Mouse (Mus musculus): ENCODE results near the gene Rab26.

Gene Rab26

DNA sequence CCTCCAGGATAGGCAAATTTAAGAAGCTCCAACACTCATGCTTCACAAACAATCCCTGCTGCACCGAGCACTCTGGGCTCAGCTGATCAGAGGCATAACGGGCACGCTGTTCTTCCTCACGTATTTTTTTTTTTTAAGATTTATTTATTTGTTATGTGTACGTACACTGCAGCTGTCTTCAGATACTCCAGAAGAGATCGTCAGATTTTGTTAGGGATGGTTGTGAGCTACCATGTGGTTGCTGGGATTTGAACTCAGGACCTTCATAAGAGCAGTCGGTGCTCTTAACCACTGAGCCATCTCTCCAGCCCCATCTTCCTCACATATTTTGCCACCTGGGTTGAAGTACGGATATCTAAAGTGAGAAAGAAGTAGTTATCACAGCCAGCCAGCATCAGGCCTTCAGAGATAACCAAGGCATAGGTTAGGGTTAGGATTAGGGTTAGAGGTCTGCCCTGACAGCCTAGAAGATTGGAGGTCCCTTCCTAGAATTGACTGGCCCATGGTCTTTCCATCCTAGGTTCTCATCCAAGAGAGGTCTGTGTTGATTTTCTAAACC, at the start of gene Rab26:
Gene Rab26, minus strand, starts transcription at position 51 of the 559 bp plus-strand sequence.
- DNase-seq: no peak

DNA sequence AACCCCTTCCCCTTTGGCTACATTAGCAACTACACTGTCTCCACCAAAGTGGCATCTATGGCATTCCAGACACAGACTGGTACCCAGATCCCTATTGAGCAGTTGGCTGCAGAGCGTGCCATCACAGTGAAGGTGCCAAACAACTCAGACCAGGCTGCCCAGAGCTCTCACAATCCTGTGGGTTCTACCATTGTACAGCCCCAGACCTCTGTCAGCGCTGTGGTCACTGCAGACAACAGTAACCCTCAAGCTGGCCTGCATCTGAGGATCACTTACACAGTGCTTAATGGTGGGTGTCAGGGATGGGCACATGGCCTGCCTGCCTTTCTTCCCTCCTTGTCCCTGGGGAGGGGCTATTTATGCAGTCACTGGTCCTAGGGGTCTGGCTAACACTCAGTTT, 46.3 kb upstream of the Rab26 start:
- no peak for DNase-seq

DNA sequence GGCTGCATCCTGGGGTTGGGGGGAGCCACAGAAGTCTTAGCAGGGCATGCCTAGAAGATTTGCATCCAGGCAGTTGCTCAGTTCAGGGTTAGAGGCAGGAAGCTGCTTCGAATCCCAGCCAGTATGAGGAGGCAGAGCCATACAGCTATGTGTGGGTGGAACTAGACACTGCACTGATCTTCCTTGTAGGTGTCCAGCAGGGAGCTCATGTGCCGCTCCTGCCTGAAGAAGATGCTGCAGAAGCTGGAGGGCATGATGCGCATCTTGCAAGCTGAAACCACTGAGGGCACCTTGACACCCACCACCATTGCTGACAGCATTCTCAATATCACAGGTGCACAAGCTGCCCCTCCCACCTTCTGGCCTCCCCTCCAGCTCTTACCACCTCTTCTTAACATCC, 45.5 kb upstream of the Rab26 start:
- no peak for DNase-seq

DNA sequence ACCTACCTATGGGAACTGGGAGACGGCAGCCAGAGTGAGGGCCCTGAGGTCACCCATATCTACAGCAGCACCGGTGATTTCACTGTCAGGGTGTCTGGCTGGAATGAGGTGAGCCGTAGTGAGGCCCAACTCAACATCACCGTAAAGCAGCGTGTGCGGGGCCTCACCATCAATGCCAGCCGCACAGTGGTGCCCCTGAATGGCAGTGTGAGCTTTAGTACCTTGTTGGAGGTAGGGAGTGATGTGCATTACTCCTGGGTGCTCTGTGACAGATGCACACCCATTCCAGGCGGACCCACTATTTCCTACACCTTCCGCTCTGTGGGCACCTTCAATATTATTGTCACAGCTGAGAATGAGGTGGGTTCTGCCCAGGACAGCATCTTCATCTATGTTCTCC, 39.8 kb upstream of the Rab26 start:
- DNase-seq: no peak

DNA sequence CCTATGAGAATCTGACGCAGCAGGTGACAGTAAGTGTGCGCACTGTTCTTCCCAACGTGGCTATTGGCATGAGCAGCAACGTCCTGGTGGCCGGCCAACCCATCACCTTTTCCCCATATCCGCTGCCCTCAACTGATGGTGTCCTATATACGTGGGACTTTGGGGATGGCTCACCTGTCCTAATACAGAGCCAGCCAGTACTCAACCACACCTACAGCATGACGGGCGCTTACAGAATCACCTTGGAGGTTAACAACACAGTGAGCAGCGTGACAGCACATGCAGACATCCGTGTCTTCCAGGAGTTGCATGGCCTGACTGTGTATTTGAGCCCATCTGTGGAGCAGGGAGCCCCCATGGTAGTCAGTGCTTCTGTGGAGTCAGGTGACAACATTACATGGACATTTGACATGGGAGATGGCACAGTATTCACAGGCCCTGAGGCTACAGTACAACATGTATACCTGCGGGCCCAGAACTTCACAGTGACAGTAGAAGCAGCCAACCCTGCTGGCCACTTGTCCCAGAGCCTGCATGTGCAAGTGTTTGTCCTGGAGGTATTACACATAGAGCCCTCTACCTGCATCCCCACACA, 38.7 kb upstream of the Rab26 start:
- no peak for DNase-seq

DNA sequence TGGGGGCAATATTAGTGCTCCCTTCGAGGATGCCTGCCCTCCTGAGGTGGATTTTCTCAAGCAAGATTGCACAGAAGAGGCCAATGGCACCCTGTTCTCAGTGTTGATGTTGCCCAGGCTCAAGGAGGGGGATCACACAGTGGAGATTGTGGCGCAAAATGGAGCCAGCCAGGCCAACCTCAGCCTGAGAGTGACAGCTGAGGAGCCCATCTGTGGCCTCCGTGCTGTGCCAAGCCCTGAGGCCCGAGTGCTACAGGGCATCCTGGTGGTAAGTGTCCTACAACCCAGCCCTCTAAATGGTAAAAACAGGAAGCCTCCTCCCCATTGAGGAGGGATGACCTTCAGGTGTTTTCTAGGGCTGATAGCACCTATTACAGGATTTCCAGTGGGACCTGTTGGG, 35.8 kb upstream of the Rab26 start:
- no peak for DNase-seq

DNA sequence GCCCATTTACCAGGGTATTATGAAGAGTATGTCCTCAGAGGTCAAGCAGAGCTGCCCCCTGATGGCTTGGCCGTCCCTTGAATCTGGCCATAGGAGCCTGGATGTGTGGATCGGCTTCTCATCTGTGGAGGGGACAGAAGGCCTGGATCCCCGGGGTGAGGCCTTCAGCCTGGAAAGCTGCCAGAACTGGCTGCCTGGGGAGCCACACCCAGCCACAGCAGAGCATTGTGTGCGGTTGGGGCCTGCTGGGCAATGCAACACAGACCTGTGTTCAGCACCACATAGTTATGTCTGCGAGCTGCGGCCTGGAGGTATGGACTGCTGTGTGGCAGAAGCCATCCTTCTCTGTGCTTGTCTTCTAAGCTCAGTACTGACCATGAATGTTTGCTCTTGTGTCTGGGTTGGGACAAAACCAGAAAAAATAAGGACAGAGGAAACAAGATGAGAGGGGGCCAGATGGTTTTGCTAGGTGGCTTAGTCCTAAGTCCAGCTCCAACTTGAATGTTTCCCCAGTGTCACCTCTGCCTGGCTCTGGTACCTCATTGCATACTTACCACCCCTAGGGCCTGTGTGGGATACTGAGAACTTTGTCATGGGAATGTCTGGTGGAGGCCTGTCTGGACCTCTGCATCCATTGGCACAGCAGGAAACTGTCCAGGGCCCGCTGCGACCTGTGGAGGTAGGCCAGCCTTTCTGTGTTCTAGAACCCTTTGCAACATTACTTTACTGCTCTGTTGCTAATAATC, 33.2 kb upstream of the Rab26 start:
- DNase-seq: no peak

DNA sequence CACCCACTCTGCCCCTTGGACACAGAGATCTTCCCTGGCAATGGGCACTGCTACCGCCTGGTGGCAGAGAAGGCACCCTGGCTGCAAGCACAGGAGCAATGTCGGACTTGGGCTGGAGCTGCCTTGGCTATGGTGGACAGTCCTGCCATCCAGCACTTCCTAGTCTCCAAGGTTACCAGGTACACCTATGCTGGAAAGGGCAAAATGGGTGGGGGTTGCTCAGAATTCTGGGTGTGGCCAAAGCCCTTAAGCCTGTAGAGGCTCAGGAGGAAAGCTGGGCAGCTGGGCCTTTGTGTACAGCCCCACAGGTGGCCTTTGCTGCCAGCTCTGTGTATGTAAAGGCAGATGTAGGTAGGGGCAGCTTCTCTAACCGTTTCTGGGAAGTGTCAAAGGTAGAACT, 31.8 kb upstream of the Rab26 start:
- DNase-seq: no peak

DNA sequence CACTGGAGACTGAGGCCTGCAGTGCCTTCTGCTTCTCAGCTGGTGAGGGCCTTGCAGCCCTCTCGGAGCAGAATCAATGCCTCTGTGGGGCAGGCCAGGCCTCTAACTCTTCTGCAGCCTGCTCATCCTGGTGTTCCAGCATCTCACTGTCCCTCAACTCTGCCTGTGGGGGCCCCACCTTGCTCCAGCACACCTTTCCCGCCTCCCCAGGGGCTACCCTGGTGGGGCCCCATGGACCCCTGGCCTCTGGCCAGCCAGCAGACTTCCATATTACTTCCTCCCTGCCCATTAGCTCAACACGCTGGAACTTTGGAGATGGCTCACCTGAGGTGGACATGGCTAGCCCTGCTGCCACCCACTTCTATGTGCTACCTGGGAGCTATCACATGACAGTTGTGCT, 31.1 kb upstream of the Rab26 start:
- DNase-seq: no peak

DNA sequence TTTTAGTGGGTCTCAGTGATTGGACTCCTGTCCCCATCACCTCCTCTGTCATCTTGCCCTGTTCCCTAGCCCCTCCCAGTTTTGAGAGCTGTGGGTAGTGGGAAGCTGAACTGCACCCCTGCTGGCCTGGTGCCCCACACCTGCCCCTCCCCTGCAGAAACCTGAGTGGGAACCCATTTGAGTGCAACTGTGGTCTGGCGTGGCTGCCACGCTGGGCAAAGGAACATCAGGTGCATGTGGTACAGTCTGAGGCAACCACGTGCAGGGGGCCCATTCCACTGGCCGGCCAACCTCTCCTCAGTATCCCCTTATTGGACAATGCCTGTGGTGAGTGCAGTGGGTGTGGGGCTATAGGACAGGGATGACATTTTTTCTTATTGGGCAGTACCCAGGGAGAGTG, 30.4 kb upstream of the Rab26 start:
- DNase-seq: no peak

DNA sequence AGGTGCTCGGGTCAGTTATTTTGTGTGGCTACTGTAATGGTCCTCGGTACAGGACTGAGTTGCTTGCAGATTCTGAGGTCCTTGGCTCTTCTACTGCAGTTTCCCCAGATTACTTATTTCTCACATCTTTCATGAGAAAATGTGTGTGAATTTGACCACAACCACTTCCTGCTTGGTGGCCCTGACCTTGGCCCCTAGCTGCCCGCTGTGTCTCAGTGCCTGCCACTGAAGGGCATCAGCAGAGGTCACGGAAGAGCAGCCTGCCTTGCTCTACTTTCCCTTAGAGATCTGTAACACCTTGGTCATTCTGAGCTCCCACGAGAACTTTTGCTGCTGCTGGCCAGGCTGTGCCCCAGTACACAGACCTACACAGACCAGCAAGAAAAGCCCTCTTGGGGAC, 29.6 kb upstream of the Rab26 start:
- no peak for DNase-seq

DNA sequence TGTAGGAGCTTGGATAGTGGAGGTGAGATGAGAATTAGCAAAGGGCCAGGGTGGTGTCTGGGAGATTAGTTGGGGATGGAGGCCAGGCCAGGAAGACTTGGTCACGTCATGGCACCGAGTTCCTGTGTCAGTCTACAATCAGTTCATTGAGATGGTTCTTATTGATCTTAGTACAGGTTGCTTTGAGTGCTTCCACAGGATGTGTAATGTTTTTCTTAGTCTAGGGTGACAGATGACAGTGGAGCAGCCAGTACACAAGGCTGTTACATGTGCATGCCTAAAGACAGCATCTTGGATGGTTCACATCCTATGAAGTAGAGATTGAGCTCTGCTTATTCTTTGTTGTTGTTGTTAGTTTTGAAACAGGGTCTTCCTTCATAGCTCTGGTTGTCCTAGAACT, 27.6 kb upstream of the Rab26 start:
- no peak for DNase-seq

DNA sequence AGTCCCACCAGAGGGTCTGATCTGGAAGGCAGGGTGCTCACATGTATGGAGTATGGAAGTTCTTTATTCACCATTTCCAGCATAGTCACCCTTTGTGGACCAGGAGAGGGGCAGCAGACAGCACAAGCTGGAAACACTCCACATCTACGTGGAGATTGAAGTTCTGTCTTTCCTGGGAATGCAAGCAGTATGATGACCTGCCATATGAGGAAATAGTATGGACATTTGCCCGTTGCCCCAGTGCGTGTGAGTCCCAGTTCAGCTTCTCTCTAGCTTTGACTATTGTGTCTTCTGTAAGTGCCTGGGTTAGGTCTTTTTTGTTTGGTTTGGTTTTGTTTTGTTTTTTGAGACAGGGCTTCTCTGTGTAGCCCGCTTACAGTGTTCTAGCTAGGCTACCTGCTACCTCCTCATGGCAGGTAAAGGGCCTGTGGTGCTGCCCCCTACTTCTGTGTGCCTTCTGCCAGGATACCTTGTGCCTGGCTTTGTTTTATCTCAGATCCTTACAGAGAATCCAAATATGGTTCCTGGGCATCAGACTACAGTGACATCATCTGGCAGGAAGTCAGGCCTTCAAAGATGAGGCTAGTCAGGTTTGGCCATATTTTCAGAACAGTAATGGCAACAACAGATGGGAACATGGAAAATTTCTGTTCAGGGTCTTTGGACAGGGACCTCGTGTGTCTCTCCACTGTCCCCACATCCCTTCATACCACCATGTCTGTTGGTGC, 26.5 kb upstream of the Rab26 start:
- no peak for DNase-seq

DNA sequence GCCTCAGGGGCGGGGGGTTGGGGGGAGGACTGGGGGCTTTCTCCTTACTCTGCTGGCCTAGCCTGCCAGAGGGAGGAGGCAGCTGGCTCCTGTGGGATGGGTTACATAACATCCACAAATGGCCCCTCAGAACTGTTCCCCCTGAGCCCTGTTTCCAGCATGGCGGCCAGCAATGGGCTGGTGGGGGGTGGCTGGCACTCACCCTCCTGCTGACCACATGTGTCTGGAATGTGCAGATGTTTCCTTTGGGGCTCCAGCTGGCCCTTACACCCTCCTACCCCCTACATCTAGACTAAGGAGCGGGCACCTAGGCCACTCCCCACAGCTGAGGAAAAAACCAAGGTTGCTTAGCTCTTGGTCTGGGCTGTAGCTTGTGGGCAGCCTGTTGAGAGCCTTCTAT, 25.1 kb upstream of the Rab26 start:
- DNase-seq: no peak

DNA sequence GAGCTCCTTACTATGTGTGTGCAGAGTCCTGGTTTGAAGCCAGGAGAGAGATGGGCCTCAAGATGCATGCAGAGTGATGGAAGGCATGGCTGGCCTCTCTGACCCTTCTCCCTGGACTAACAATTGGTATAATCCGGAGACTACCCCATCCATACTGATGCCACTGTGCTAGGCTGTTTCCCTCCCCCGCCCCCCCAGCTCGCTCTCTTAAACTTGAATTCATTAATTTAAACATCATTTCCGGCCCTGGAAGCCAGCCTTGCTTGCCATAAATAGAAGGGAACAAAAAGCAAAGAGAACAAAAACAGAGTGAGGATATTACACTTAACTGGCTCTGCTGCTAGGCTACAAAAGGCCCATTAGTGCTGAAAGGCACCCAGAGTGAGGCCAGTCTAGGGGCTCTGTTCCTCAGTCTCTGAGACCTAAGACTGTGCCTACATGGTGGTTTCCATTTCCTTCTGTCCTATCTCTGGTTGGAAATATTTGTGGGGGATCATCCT, 24.6 kb upstream of the Rab26 start:
- no peak for DNase-seq

DNA sequence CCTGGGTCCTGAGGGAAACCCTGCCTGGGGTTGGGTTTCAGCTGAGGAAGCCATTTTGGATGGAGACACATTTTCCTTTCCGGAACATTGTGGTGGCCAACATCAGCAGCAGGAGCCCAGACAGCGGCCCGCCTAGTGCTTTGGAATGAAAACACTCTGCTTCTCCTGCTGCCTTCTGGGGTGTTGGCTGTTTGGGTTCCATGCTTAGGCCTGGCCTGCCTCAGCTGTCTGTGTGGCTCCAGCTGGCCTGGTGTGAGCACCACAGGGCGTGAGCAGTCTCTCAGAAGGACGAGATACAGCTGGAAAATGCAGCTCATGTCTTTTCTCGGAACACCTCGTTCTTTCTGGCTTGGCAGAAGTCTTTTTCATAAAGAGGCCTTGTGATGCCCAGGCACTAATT, 23.1 kb upstream of the Rab26 start:
- no peak for DNase-seq

DNA sequence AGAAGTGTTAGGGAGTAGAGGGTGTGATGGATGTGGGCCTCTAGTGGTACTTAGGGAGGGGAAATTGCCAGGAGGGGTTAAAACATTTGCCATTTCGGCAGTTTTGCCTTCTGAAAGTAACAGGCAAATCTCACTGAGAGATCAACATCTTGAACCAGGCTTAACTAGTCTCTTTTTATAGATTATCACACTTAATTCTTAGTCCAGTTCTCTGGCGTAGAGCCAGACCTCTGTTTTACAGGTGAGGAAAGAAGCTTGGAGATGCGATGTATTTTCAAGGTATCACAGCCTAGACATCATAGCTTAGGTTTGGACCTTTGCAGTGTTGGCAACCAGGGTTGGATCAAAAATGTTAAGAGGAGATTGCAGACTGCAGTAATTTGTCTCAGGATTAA, 17.0 kb upstream of the Rab26 start:
- DNase-seq: no peak

DNA sequence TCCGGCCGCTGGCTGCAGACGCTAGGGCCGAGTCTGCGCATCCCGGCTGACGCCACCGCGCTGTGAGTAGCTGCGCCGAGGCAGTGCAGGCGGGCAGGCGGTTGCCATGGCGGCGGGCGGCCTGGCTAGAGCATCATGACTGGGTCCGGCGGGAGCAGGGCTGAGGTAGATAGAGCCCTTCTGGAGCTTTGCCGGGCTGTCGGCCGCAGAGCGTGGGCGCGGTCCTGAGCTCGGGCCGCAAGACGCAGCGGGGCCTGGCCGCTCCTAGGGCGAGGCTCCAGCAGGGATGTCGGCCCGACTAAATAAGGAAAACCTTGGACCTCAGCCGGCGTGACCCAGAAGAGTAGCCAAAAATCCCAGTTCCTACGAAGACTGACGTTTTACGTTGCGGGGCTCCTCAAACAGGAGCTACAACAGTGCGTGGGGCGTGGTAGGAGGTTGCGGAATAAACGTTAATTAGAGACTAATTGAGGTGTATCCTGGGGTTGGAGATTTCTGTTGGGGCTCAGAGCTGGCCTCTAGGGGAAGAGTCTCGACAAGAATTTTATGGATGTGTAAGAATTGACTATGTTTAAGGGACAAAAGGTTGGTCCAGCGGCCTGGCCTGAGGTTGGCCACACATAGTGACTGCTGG, 16.5 kb upstream of the Rab26 start:
- DNase-seq: peak; percentile 54 to 76

DNA sequence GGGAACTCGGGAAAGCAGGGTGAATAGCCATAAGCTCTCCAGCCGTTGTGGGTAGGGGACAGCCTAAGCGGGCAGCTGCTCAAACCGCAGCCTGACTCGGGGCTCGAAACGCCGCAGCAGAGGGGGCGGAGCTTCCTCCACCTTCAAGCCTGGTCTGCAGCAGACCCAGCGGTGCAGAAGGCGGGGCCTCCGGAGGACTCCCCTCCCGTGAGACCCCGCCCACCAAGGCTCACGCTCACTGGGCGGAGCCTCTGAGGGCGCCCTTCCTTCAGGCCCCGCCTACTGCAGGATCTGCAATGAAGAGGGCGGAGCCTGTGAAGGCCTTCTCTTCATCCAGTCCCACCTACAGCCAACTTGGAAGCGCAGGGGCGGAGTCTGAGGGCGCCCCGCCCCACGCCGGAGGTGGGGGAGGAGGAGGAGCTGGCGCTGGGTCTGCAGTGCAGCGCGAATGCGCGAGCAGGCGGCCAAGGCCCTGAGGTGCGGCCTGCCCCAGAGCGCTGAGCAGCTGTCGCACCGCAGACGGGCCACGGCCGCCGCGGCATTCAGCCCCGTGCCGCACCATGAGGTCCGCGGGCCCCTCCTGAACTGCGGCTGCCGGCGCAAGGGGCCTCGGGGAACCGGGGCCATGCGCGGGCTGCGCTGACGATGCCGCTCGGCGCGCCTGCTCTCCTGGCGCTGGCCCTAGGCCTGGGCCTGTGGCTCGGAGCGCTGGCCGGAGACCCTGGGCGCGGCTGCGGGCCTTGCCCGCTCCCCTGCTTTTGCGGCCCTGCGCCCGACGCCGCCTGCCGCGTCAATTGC, 15.8 kb upstream of the Rab26 start, which contains the start of gene Pkd1:
Gene Pkd1, plus strand, starts transcription at position 217 of the 798 bp plus-strand sequence.
- DNase-seq: peak; percentile 99 to 100

DNA sequence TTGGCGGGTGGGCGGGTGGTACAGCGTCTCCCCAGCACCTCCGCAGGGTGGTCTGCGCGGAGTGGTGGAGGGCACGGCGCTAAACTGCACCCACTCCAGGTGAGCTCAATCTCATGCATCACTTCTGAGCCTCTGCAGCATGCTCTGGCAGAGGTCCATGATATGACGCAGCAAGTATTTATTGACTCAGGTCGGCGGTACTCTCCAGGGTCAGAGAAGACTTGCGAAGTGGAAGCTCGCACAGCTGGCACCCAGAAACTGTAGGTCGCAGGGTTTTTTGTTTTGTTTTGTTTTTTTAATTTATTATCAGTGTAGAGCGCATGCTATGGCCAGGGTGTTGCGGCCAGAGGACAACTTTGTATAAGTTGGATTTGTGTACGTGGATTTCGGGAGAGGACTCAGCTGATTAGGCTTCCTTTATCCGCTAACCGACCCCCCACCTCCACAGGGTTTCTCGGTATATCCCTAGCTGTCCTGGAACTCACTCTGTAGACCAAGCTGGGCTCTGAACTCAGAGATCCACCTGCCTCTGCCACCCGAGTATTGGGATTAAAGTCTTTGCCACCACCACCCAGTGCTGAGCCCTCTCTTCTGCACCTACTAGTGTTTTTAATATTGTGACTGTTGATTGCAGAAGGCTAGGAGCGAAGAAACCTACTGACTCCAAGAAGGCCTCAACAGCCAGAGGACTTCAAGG, 15.1 kb upstream of the Rab26 start:
- peak; percentile 35 to 51 for DNase-seq

DNA sequence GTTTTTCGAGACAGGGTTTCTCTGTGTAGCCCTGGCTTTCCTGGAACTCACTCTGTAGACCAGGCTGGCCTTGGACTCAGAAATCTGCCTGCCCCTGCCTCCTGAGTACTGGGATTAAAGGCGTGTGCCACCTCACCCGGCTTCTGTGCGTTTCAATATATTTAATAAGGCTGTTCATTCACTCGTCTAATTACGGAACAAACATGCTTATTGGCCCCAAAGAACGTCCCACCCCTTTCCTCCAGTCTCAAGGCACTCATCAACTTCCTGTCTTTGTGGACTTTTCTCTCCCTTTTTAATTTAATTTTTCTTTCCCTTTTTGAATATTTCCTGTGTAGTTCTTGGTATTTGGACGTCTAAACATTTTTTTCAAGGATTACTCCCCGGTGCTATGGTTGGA, 14.4 kb upstream of the Rab26 start:
- peak in 1 of 2 experiments; percentile 27 for DNase-seq

DNA sequence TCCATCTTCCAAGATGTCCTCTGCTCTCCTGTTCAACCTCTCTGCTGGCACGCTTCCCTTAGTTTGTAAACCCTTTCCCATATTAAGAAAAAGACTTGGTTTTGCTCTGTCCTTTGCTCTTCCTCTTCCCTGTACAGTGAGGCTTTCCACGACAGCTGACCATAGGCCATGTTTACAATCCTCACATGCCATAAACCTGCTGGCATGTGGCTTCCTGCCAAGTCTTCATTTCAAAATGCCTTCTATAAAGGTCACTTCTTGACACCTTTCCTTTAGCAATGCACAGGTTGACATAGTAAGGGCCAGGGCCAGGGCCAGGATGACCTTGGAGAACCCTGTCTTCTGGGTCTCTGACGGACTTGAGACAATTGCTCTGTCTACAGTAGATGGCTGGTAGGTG, 12.2 kb upstream of the Rab26 start:
- DNase-seq: no peak
